Mouse (Mus musculus): ENCODE data around the gene Mvk.

Mvk gene

GRCm38 (mm10) chr5:114456995-114457605, 13.0 kb downstream of the Mvk start:
- no peak for DNase-seq (ENCODE audit: low read depth, low spot score)

- peak; percentile 20 for DNase-seq (ENCODE audit: low read depth, low spot score)
Measured at GRCm38 (mm10) chr5:114461238-114461637, 17.2 kb downstream of the Mvk start.

DNA sequence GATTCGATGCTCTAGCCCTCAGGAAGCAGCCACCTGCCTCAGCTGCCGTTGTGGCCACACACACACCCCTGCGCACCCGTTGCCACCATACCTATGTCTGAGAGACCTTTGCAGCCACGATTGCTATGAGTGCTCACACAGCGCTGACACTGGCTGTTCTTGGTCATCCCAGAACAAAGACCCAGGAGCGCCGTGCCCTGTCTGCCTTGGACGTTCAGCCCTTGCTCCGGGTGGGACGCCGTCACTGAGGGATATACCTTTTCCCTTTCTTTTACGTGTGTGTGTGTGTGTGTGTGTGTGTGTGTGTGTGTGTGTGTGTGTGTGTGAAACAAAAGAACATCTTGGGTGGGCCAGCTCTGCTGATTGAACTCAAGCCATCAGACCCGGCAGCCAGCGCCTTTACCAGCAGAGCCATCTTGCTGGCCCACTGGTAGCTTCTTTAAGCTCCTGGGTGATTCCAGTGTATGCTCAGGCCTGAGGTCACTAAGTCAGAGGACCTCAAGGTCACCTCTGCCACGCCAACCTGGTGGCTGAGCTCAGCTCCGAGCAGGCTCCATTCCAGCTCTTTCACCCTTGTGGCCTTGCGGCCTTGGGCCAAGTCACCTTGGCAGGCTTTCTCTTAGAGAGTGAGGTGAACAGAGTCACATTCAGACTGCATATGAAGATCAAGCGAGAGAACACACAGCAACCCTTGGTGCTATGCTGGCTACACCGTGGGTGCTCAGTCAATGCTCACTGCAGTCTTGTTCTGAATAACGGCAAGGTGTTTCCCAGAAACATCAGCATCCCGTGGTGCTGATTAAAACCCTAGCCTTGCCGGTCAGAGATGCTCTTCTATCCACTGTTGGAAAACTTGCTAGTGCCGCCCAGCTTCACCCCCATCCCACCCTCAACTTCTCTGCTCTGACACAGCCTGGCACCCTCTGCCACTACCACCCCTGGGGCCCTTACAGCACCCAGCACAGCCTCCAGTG, 18.3 kb downstream of the Mvk start:
- no peak for DNase-seq (ENCODE audit: low read depth, low spot score)

- DNase-seq (ENCODE audit: low read depth, low spot score) = no peak
Measured at GRCm38 (mm10) chr5:114464561-114464960, 20.5 kb downstream of the Mvk start.

GRCm38 (mm10) chr5:114465641-114466040, 21.6 kb downstream of the Mvk start:
- no peak for DNase-seq (ENCODE audit: low read depth, low spot score)

GRCm38 (mm10) chr5:114467019-114467418, 22.9 kb downstream of the Mvk start:
- DNase-seq (ENCODE audit: low read depth, low spot score) = no peak

GRCm38 (mm10) chr5:114467430-114467829, 23.4 kb downstream of the Mvk start:
- no peak for DNase-seq (ENCODE audit: low read depth, low spot score)

DNA sequence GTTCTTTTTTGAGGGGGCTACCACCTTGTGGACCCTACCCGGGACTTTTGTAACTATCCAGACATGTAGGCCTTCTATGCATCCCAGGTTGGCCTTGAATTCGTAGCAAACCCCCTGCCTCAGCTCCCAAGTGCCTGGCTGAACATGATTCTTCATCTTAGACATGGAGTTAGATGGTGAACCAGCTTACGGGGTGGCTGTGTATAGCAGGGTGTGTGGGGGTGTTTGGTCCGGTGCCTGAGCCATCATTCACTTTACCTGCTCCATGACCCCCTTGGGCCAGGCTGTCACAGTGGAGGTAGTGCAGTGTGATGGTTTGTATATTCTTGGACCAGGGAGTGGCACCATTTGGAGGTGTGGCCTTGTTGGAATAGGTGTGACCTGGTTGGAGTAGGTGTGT, 23.9 kb downstream of the Mvk start:
- no peak for DNase-seq (ENCODE audit: low read depth, low spot score)

DNA sequence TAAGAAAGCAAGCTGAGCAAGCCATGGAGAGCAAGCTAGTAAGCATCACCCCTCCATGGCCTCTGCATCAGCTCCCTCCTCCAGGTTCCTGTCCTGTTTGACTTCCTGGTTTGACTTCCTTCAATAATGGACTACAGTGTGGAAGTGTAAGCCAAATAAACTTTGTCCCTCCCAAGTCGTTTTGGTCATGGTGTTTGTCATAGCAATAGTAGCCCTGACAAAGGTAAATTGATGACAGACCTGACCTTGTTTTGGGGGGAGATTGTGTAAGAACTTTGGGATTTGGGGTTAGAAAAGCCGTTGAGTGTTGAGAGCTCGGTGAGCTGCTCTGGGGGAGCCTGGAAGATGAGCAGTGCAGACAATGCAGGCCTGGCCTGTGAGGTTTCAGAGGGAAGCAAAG, 26.3 kb downstream of the Mvk start:
- DNase-seq (ENCODE audit: low read depth, low spot score) = no peak

GRCm38 (mm10) chr5:114474741-114475491, 30.8 kb downstream of the Mvk start:
- DNase-seq (ENCODE audit: low read depth, low spot score) = no peak

GRCm38 (mm10) chr5:114478267-114478666, 34.2 kb downstream of the Mvk start:
- no peak for DNase-seq (ENCODE audit: low read depth, low spot score)

- DNase-seq (ENCODE audit: low read depth, low spot score) = no peak
Measured at GRCm38 (mm10) chr5:114482587-114483011, 38.5 kb downstream of the Mvk start.

GRCm38 (mm10) chr5:114485685-114486084, 41.6 kb downstream of the Mvk start:
- DNase-seq (ENCODE audit: low read depth, low spot score) = no peak

DNA sequence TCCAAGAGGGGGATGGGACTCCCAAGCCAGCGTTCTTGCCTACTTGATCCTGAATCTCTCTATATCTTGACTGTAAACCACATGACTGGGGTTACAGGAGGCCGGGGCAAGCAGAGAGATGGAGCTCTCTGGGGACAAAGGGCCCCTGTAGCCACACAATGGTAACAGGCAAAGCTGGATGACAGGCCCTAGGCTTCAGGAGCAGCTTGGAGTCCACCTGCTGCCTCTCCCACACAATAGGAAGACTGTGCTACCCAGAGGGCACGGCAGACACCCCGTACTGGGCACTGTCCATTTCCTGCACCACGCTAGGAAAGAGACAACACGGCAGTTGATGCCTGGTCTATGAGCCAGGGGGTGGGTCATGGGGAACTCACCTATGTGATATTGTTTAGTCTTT, 45.5 kb downstream of the Mvk start:
- DNase-seq (ENCODE audit: low read depth, low spot score) = no peak

GRCm38 (mm10) chr5:114490241-114490640, 46.2 kb downstream of the Mvk start:
- no peak for DNase-seq (ENCODE audit: low read depth, low spot score)

- DNase-seq (ENCODE audit: low read depth, low spot score) = no peak
Measured at GRCm38 (mm10) chr5:114494761-114495160, 50.7 kb downstream of the Mvk start.

DNA sequence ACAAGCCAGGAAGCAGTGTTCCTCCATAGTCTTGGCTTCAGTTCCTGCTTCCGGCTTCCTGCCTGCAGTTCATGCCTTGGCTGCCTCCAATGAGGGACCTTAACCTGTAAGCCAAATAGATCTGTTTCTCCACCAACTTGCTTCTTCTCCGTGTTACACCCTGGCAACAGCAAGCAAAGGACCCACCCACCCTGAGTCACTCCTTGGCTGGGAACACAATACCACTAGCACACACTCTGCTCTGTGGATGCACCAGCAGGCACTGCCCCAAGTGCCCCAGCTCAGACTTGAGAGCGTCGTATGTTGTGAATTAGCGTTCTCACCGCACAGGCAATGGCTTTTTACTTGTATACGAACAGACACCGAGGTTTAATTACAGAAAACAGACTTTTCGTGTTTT, 57.2 kb downstream of the Mvk start:
- DNase-seq (ENCODE audit: low read depth, low spot score) = no peak

- DNase-seq (ENCODE audit: low read depth, low spot score) = no peak
Measured at GRCm38 (mm10) chr5:114504826-114505225, 60.8 kb downstream of the Mvk start.

- DNase-seq (ENCODE audit: low read depth, low spot score) = no peak
Measured at GRCm38 (mm10) chr5:114505260-114506085, 61.4 kb downstream of the Mvk start.

- DNase-seq (ENCODE audit: low read depth, low spot score) = no peak
Measured at GRCm38 (mm10) chr5:114507394-114507793, 63.3 kb downstream of the Mvk start.

DNA sequence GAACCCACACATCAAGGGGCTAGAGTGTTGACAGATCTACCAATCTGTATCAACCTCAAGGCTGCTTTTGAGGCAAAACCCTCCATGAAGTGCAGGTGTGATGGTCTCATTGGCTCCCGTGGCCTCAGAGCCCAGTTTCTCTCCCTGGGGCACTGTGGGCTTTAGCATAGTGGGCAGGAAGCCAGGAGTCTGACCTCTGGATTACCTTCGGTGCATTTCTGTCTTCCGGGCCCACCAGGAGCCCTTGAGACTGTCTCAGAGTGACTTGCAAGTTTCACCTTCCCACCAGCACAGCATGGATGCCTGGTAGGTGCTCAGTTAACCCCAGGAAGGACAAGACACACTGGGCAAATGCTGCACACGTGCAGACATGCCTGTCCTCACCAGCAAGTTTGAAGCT, 63.9 kb downstream of the Mvk start:
- no peak for DNase-seq (ENCODE audit: low read depth, low spot score)
